Mouse (Mus musculus) erythroblast, embryonic 14.5 days (primary cell): Measurements from ENCODE around the gene Polr2h.

Experiments
- GATA1 ChIP-seq: IDR thresholded peaks from 2 replicates; pipeline ENCODE4 v1.6.1; 2012; ENCODE audit warnings: low read length, inconsistent platforms, mixed read lengths
- TAL1 ChIP-seq: IDR thresholded peaks from 3 replicates; pipeline ENCODE4 v1.6.1; 2012; ENCODE audit warnings: low read length, inconsistent platforms, mixed read lengths

GRCm38 (mm10) chr16:20725750-20726149 lies 8.3 kb downstream of the Polr2h start:
- TF ChIP-seq TAL1 (no peak), GATA1 (no peak)
